Mouse (Mus musculus) kidney, embryonic 16.5 days (tissue): Measurements from ENCODE around the gene Gfi1. TPM values are rescaled to one million over a fixed set of nuclear protein-coding genes. Genes with fewer than 3 reads are reported as not detected.
A peak's percentile ranks its signal among the peaks of the same experiment; 100 is the strongest.

Source experiments
- ATAC-seq: fragments of 200-750 bp; cut with Nextera tagmentation; 2 replicates; pipeline ENCODE4 v1.8.0; 2017; ENCODE audit warnings: moderate TSS enrichment; ENCODE audit not compliant: low FRiP score, low TSS enrichment
- H3K27ac ChIP-seq: fragments of 300-500 bp; sonication (generic); 2 replicates; pipeline ENCODE4 v1.5.1; 2014; ENCODE audit warnings: low read length
- H3K27me3 ChIP-seq: fragments of 300-500 bp; sonication (generic); 2 replicates; pipeline ENCODE4 v1.6.1; 2014; ENCODE audit warnings: low read length, control low read depth, mixed read lengths; ENCODE audit not compliant: insufficient read depth
- H3K36me3 ChIP-seq: fragments of 300-500 bp; sonication (generic); 2 replicates; pipeline ENCODE4 v1.6.1; 2014; ENCODE audit warnings: low read length, control low read depth, mixed read lengths; ENCODE audit not compliant: insufficient read depth
- H3K4me1 ChIP-seq: fragments of 300-500 bp; sonication (generic); 2 replicates; pipeline ENCODE4 v1.6.1; 2014; ENCODE audit warnings: low read length, control low read depth, mixed read lengths; ENCODE audit not compliant: insufficient read depth
- H3K4me2 ChIP-seq: fragments of 300-500 bp; sonication (generic); replicated peaks from 2 replicates; pipeline ENCODE4 v1.6.1; 2014; ENCODE audit warnings: low read depth, low read length
- H3K4me3 ChIP-seq: fragments of 300-500 bp; sonication (generic); 2 replicates; pipeline ENCODE4 v1.5.1; 2014; ENCODE audit warnings: mild to moderate bottlenecking, low read length
- H3K9ac ChIP-seq: fragments of 300-500 bp; sonication (generic); replicated peaks from 2 replicates; pipeline ENCODE4 v1.6.1; 2014; ENCODE audit warnings: low read length
- H3K9me3 ChIP-seq: fragments of 300-500 bp; sonication (generic); 2 replicates; pipeline ENCODE4 v1.6.1; 2016; ENCODE audit warnings: low read length, control low read depth
- WGBS: fragments of 180-500 bp; shearing (Covaris S2); extraction: QIAGEN DNeasy Blood & Tissue Kit; methylation state at CpG from one replicate; pipeline ENCODE4 v1.1.7; 2014; 5-methylcytosine and 5-hydroxymethylcytosine counted together
- polyA plus RNA-seq: library from polyadenylated mRNA; unstranded; fragments of >200 nt; fragmentation: Nextera tagmentation; extraction: Ambion mirVana; gene quantifications from 2 replicates; pipeline ENCODE4 v1.2.1, GENCODE M21; 2015

Gene Gfi1
- polyA plus RNA-seq, 1 experiment from 2014 or later, result not detected

- ATAC-seq, result no peak
- WGBS, result 84% methylated on average over 8 of the region's 8 CpGs
- Histone ChIP-seq H3K36me3 (no peaks in the 10 kb centered on the region), H3K9me3 (no peaks in the 10 kb centered on the region), H3K9ac (no peak overlapping the region), H3K27ac (no peak overlapping the region), H3K27me3 (peaks cover 32% of the 10 kb centered on the region), H3K4me2 (no peak overlapping the region), H3K4me3 (no peak overlapping the region), H3K4me1 (no peaks in the 10 kb centered on the region)
These were observed 17.6 kb downstream of the Gfi1 start for GRCm38 (mm10) chr5:107708124-107708797.

- Histone ChIP-seq H3K9ac (no peak overlapping the region), H3K27me3 (peaks cover 19% of the 10 kb centered on the region), H3K27ac (no peak overlapping the region), H3K9me3 (no peaks in the 10 kb centered on the region), H3K4me2 (no peak overlapping the region), H3K4me1 (no peaks in the 10 kb centered on the region), H3K4me3 (no peak overlapping the region), H3K36me3 (no peaks in the 10 kb centered on the region)
- WGBS, result 69% methylated on average over 1 of the region's 1 CpGs
- no peak for ATAC-seq
These were observed 19.6 kb downstream of the Gfi1 start for GRCm38 (mm10) chr5:107706262-107706661.

- H3K4me3 ChIP-seq, result no peak overlapping the region
- H3K36me3 ChIP-seq, result no peaks in the 10 kb centered on the region
- H3K4me2 ChIP-seq, result no peak overlapping the region
- H3K27ac ChIP-seq, result no peak overlapping the region
- no peak for ATAC-seq
- no peaks in the 10 kb centered on the region for H3K4me1 ChIP-seq
- H3K9me3 ChIP-seq, result no peaks in the 10 kb centered on the region
- 84% methylated on average over 4 of the region's 4 CpGs for WGBS
- peaks cover 16% of the 10 kb centered on the region for H3K27me3 ChIP-seq
- no peak overlapping the region for H3K9ac ChIP-seq
These were observed 20.1 kb downstream of the Gfi1 start for GRCm38 (mm10) chr5:107705756-107706155.

- Histone ChIP-seq H3K27ac (no peak overlapping the region), H3K27me3 (peaks cover 3% of the 10 kb centered on the region; the same call in 1 of the 2 replicates), H3K4me1 (no peaks in the 10 kb centered on the region), H3K36me3 (no peaks in the 10 kb centered on the region), H3K9me3 (no peaks in the 10 kb centered on the region), H3K9ac (no peak overlapping the region), H3K4me2 (no peak overlapping the region), H3K4me3 (no peak overlapping the region)
- whole genome bisulfite sequencing, result 82% methylated on average over 6 of the region's 6 CpGs
- no peak for ATAC-seq
These were observed 22.6 kb downstream of the Gfi1 start for GRCm38 (mm10) chr5:107703207-107703763.

GRCm38 (mm10) chr5:107701658-107702057 is 24.2 kb downstream of the Gfi1 start:
- Histone ChIP-seq H3K27ac (no peak overlapping the region), H3K4me1 (no peaks in the 10 kb centered on the region), H3K36me3 (no peaks in the 10 kb centered on the region), H3K9me3 (no peaks in the 10 kb centered on the region), H3K4me2 (no peak overlapping the region), H3K27me3 (no peaks in the 10 kb centered on the region), H3K4me3 (no peak overlapping the region), H3K9ac (no peak overlapping the region)
- 79% methylated on average over 9 of the region's 9 CpGs for WGBS
- ATAC-seq, result no peak

- WGBS, result 83% methylated on average over 10 of the region's 10 CpGs
- Histone ChIP-seq H3K36me3 (no peaks in the 10 kb centered on the region), H3K4me3 (no peak overlapping the region), H3K4me1 (no peaks in the 10 kb centered on the region), H3K9me3 (no peaks in the 10 kb centered on the region), H3K4me2 (no peak overlapping the region), H3K9ac (no peak overlapping the region), H3K27me3 (no peaks in the 10 kb centered on the region), H3K27ac (no peak overlapping the region)
- no peak for ATAC-seq
These were observed 25.0 kb downstream of the Gfi1 start for GRCm38 (mm10) chr5:107700873-107701272.

- H3K36me3 ChIP-seq, result no peaks in the 10 kb centered on the region
- H3K4me2 ChIP-seq, result no peak overlapping the region
These were observed 26.9 kb downstream of the Gfi1 start for GRCm38 (mm10) chr5:107698888-107699287.

GRCm38 (mm10) chr5:107695019-107695418 is 30.8 kb downstream of the Gfi1 start:
- Histone ChIP-seq H3K9me3 (no peaks in the 10 kb centered on the region), H3K27ac (no peak overlapping the region), H3K4me3 (no peak overlapping the region), H3K27me3 (peaks cover 4% of the 10 kb centered on the region; the same call in 1 of the 2 replicates), H3K4me2 (no peak overlapping the region), H3K36me3 (no peaks in the 10 kb centered on the region), H3K4me1 (no peaks in the 10 kb centered on the region), H3K9ac (no peak overlapping the region)
- ATAC-seq, result no peak
- 73% methylated on average over 3 of the region's 3 CpGs for WGBS

More at GRCm38 (mm10) chr5:107698888-107699287, 26.9 kb downstream of the Gfi1 start:
- no peak overlapping the region for H3K4me3 ChIP-seq
- no peaks in the 10 kb centered on the region for H3K9me3 ChIP-seq
- ATAC-seq, result no peak
- no peak overlapping the region for H3K27ac ChIP-seq
- no peaks in the 10 kb centered on the region for H3K4me1 ChIP-seq
- no peak overlapping the region for H3K9ac ChIP-seq
- WGBS, result 73% methylated on average over 8 of the region's 8 CpGs
- H3K27me3 ChIP-seq, result no peaks in the 10 kb centered on the region

GRCm38 (mm10) chr5:107688499-107688866 is 37.4 kb downstream of the Gfi1 start:
- WGBS, result 20% methylated on average over 9 of the region's 9 CpGs
- ATAC-seq, result peak; percentile 69; the same call in 1 of the 2 replicates
- peak overlapping the region; percentile 43 for H3K9ac ChIP-seq
- no peaks in the 10 kb centered on the region for H3K36me3 ChIP-seq
- H3K27me3 ChIP-seq, result peaks cover 17% of the 10 kb centered on the region
- peak overlapping the region; percentile 51 for H3K4me3 ChIP-seq
- peak overlapping the region; percentile 70 for H3K4me2 ChIP-seq
- peaks cover 5% of the 10 kb centered on the region; the same call in 1 of the 2 replicates for H3K4me1 ChIP-seq
- no peak overlapping the region for H3K27ac ChIP-seq
- H3K9me3 ChIP-seq, result no peaks in the 10 kb centered on the region
